In the genomic region with DNA sequence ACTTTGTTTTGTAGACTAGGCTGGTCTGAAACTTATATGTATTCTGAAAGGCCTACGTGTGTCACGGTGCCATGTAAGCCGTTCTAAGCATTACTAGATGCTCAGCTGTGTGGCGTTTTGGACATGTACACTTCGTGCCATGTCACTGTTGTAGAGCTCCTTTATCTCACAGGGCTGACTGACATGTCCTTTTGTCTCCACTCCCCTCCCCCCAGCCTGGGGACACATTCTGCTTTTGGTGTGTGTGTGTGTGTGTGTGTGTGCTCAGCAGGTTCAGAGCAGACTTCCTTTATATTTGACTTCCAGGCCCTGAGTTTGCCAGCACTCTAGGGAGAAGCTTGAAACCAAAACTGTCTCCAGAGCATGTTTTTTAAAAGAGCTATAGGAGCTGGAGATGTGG, we compare ENCODE assay signal across 11 mouse cellular contexts. TPM values are rescaled to one million over a fixed set of nuclear protein-coding genes. Genes with fewer than 3 reads are reported as not detected.
DNase-seq lines count a peak whose midpoint lies in the region; ATAC-seq and TF ChIP-seq lines count a peak whose summit lies in the region.
"Had no signal": no experiment of that assay in that cellular context is flagged by ENCODE, and none has a peak within 500 bp of the region (broad histone marks: within the 10 kb centered on the region; RNA-seq: fewer than 3 reads in every experiment).

No protein-coding gene starts in this region.

- TF ChIP-seq POLR2A in spleen, adult 2 months (IDR thresholded peaks at IDR 0.05; ENCODE audit: low read depth, low read length), result no peak

- H3K9ac ChIP-seq in forebrain, postnatal 0 days, result no peak overlapping the region
- peak overlapping the region; percentile 26; the same call in 1 of the 2 replicates for H3K9ac ChIP-seq in liver, embryonic 13.5 days

- TF ChIP-seq CTCF in forebrain, postnatal 0 days (IDR thresholded peaks at IDR 0.05; ENCODE audit: low read depth), result no peak
- TF ChIP-seq CTCF in spleen, adult 2 months (IDR thresholded peaks at IDR 0.05; ENCODE audit: extremely low read depth, insufficient read depth, insufficient read length, insufficient replicate concordance), result no peak

- no peak for ATAC-seq in forebrain, postnatal 0 days
- ATAC-seq in liver, embryonic 13.5 days (ENCODE audit: low read depth), result no peak
- no peak for ATAC-seq in megakaryocyte-erythroid progenitor cell, adult 5-6 weeks (replicated peaks; ENCODE audit: low FRiP score, low TSS enrichment, poor library complexity, severe bottlenecking)

- WGBS in forebrain, embryonic 10.5 days, result 36% methylated on average over 5 of the region's 5 CpGs
- WGBS in forebrain, postnatal 0 days, result 19% methylated on average over 5 of the region's 5 CpGs
- 54% methylated on average over 5 of the region's 5 CpGs for WGBS in spleen, adult 2 months
- 31% methylated on average over 5 of the region's 5 CpGs for WGBS in liver, embryonic 13.5 days (ENCODE audit: insufficient replicate concordance)

- no peak overlapping the region for H3K4me3 ChIP-seq in forebrain, embryonic 10.5 days
- no peak overlapping the region for H3K4me3 ChIP-seq in forebrain, postnatal 0 days (ENCODE audit: low read depth, low read length)
- H3K4me3 ChIP-seq in spleen, adult 2 months (ENCODE audit: extremely low read depth, insufficient read depth, insufficient read length), result no peak overlapping the region
- H3K4me3 ChIP-seq in liver, embryonic 13.5 days (replicated peaks), result no peak overlapping the region
- H3K4me3 ChIP-seq: erythroblast, embryonic 14.5 days had no signal

- peak overlapping the region; percentile 71 for H3K27ac ChIP-seq in forebrain, embryonic 10.5 days
- H3K27ac ChIP-seq in forebrain, postnatal 0 days (ENCODE audit: low read depth, low read length), result no peak overlapping the region
- 0 out of 2 replicates have a peak overlapping the region, but pooled peaks have one; percentile 7 for H3K27ac ChIP-seq in spleen, adult 2 months (ENCODE audit: insufficient read depth, low read length)
- H3K27ac ChIP-seq in liver, embryonic 13.5 days, result no peak overlapping the region; the same call in 1 of the 2 replicates

- no peak overlapping the region for H3K4me2 ChIP-seq in forebrain, postnatal 0 days (ENCODE audit: low read depth)
- H3K4me2 ChIP-seq in liver, embryonic 13.5 days, result no peak overlapping the region

- H3K9me3 ChIP-seq in forebrain, embryonic 10.5 days, result no peaks in the 10 kb centered on the region
- H3K9me3 ChIP-seq in forebrain, postnatal 0 days (ENCODE audit: low read length), result no peaks in the 10 kb centered on the region
- no peaks in the 10 kb centered on the region for H3K9me3 ChIP-seq in liver, embryonic 13.5 days (replicated peaks)

- H3K4me1 ChIP-seq in forebrain, embryonic 10.5 days, result peaks cover 23% of the 10 kb centered on the region
- no peaks in the 10 kb centered on the region for H3K4me1 ChIP-seq in forebrain, postnatal 0 days (ENCODE audit: insufficient read depth)
- peaks cover 22% of the 10 kb centered on the region; the same call in 1 of the 2 replicates for H3K4me1 ChIP-seq in spleen, adult 2 months (ENCODE audit: control insufficient read depth, insufficient read depth, insufficient read length)
- peaks cover 41% of the 10 kb centered on the region for H3K4me1 ChIP-seq in liver, embryonic 13.5 days (replicated peaks)

- peak; percentile 63 for DNase-seq in forebrain, embryonic 10.5 days (ENCODE audit: extremely low spot score, low spot score)
- DNase-seq in forebrain, postnatal 0 days, result no peak
- DNase-seq in spleen, adult 2 months (ENCODE audit: low read depth in 1 of 2, low spot score in 2 of 2), result peak in 1 of 2 experiments; percentile 55
- no peak for DNase-seq in spleen, adult 18-20 months
- DNase-seq in liver, embryonic 13.5 days, result no peak
- DNase-seq in kidney, postnatal 25 days, result no peak
- DNase-seq in layer of hippocampus, postnatal 10 days (ENCODE audit: low spot score in 2 of 2), result no peak
- DNase-seq: left cerebral cortex, postnatal 4 days; right cerebral cortex, postnatal 4 days had no signal

- no peaks in the 10 kb centered on the region for H3K27me3 ChIP-seq in forebrain, embryonic 10.5 days (ENCODE audit: poor library complexity, severe bottlenecking)
- no peaks in the 10 kb centered on the region for H3K27me3 ChIP-seq in forebrain, postnatal 0 days (ENCODE audit: insufficient read depth, low read length)
- H3K27me3 ChIP-seq in spleen, adult 2 months (ENCODE audit: control insufficient read depth, insufficient read depth, low read length), result no peaks in the 10 kb centered on the region
- no peaks in the 10 kb centered on the region for H3K27me3 ChIP-seq in liver, embryonic 13.5 days

- H3K36me3 ChIP-seq in forebrain, embryonic 10.5 days (replicated peaks), result no peaks in the 10 kb centered on the region
- H3K36me3 ChIP-seq in forebrain, postnatal 0 days (ENCODE audit: insufficient read depth), result no peaks in the 10 kb centered on the region
- H3K36me3 ChIP-seq in spleen, adult 2 months (ENCODE audit: control insufficient read depth, insufficient read depth, low read length), result no peaks in the 10 kb centered on the region
- H3K36me3 ChIP-seq in liver, embryonic 13.5 days, result no peaks in the 10 kb centered on the region

RNA-seq across cellular contexts. Expression of a gene that starts 4.8 kb away (rescaled TPM):
- 50.8 and 51.2 TPM in 2 replicates for polyA plus RNA-seq in forebrain, embryonic 10.5 days (2016; fragmentation: Nextera tagmentation; extraction: Ambion mirVana)
- 62.0 and 62.2 TPM in 2 replicates for total RNA-seq in forebrain, postnatal 0 days (2014; rRNA removed)
- polyA plus RNA-seq in forebrain, postnatal 0 days (2015; fragmentation: Nextera tagmentation; extraction: Ambion mirVana), result 76.5 and 90.8 TPM in 2 replicates
- polyA plus RNA-seq in spleen, adult 2 months (2012; rRNA removed), result 58.1 and 72.8 TPM in 2 replicates
- 16.1 and 18.0 TPM in 2 replicates for polyA plus RNA-seq in liver, embryonic 13.5 days (2015; fragmentation: Nextera tagmentation; extraction: Ambion mirVana)
- 20.8 and 34.3 TPM in 2 replicates for total RNA-seq in megakaryocyte-erythroid progenitor cell, adult 5-6 weeks (2014; fragmentation: Nextera tagmentation)
- total RNA-seq in megakaryocyte-erythroid progenitor cell, adult 5-6 weeks (2017), result 12.8 and 15.5 TPM in 2 replicates
- total RNA-seq in layer of hippocampus, postnatal 10 days (2021), result 10 to 100 TPM; 38.4 to 41.6 TPM

RNA-seq across cellular contexts. Expression of a gene that starts 58.8 kb away (rescaled TPM):
- polyA plus RNA-seq in forebrain, embryonic 10.5 days (2016; fragmentation: Nextera tagmentation; extraction: Ambion mirVana), result 0.52 and 0.65 TPM in 2 replicates
- total RNA-seq in forebrain, postnatal 0 days (2014; rRNA removed), result 24.9 and 25.0 TPM in 2 replicates
- polyA plus RNA-seq in forebrain, postnatal 0 days (2015; fragmentation: Nextera tagmentation; extraction: Ambion mirVana), result 13.9 and 19.7 TPM in 2 replicates
- polyA plus RNA-seq in spleen, adult 2 months (2012; rRNA removed), result 7.0 and 7.8 TPM in 2 replicates
- polyA plus RNA-seq in liver, embryonic 13.5 days (2015; fragmentation: Nextera tagmentation; extraction: Ambion mirVana), result 4.5 and 4.6 TPM in 2 replicates
- total RNA-seq in megakaryocyte-erythroid progenitor cell, adult 5-6 weeks (2014; fragmentation: Nextera tagmentation), result 5.2 and 9.3 TPM in 2 replicates
- 0.95 and 3.5 TPM in 2 replicates for total RNA-seq in megakaryocyte-erythroid progenitor cell, adult 5-6 weeks (2017)
- 10 to 100 TPM; 30.6 to 32.0 TPM for total RNA-seq in layer of hippocampus, postnatal 10 days (2021)

Comparison
In these comparisons a context has a peak if more than half of its experiments do, and no peak if none do; other contexts are left out.
1. H3K27ac ChIP-seq: peak in forebrain, embryonic 10.5 days (single experiment) and spleen, adult 2 months (single experiment); none in forebrain, postnatal 0 days (single experiment) and liver, embryonic 13.5 days (single experiment).